Mouse (Mus musculus) bone marrow macrophage, adult 2 months (primary cell): ENCODE results near the gene Armh3.

Experiments used
- CTCF ChIP-seq: IDR thresholded peaks from 2 replicates; pipeline ENCODE4 v1.5.1; 2012; ENCODE audit warnings: low read depth, mild to moderate bottlenecking, low read length, moderate library complexity
- POLR2A ChIP-seq: IDR thresholded peaks from 2 replicates; pipeline ENCODE4 v1.6.1; 2012; ENCODE audit warnings: mild to moderate bottlenecking, low read depth, low read length, borderline replicate concordance

GRCm38 (mm10) chr19:45937530-45937929 is 60.8 kb downstream of the Armh3 start:
- TF ChIP-seq CTCF (no peak), POLR2A (no peak)
